Mouse (Mus musculus) forebrain, embryonic 13.5 days (tissue): ENCODE measurements around the gene Sema3g. TPM values are rescaled to one million over a fixed set of nuclear protein-coding genes. Genes with fewer than 3 reads are reported as not detected.

Experiments used
- ATAC-seq: fragments of 200-750 bp; cut with Nextera tagmentation; 2 replicates; pipeline ENCODE4 v1.8.0; 2017
- H3K27ac ChIP-seq: fragments of 300-500 bp; sonication (generic); 2 replicates; pipeline ENCODE4 v1.5.1; 2015; ENCODE audit warnings: inconsistent platforms, mild to moderate bottlenecking, moderate library complexity
- H3K27me3 ChIP-seq: fragments of 300-500 bp; sonication (generic); 2 replicates; pipeline ENCODE4 v1.6.1; 2015; ENCODE audit warnings: mild to moderate bottlenecking, inconsistent platforms
- H3K36me3 ChIP-seq: fragments of 300-500 bp; sonication (generic); 2 replicates; pipeline ENCODE4 v1.6.1; 2015; ENCODE audit warnings: mild to moderate bottlenecking, inconsistent platforms; ENCODE audit not compliant: poor library complexity, severe bottlenecking
- H3K4me1 ChIP-seq: fragments of 300-500 bp; sonication (generic); 2 replicates; pipeline ENCODE4 v1.6.1; 2015; ENCODE audit warnings: inconsistent platforms
- H3K4me2 ChIP-seq: fragments of 300-500 bp; sonication (generic); 2 replicates; pipeline ENCODE4 v1.6.1; 2015; ENCODE audit warnings: inconsistent platforms, mild to moderate bottlenecking, moderate library complexity
- H3K4me3 ChIP-seq: fragments of 300-500 bp; sonication (generic); 2 replicates; pipeline ENCODE4 v1.5.1; 2015; ENCODE audit warnings: mild to moderate bottlenecking, inconsistent platforms
- H3K9ac ChIP-seq: fragments of 300-500 bp; sonication (generic); 2 replicates; pipeline ENCODE4 v1.6.1; 2015; ENCODE audit warnings: mild to moderate bottlenecking, inconsistent platforms
- H3K9me3 ChIP-seq: fragments of 300-500 bp; sonication (generic); replicated peaks from 2 replicates; pipeline ENCODE4 v1.6.1; 2016; ENCODE audit warnings: inconsistent platforms
- WGBS: fragments of 180-500 bp; shearing (Covaris S2); methylation state at CpG from one replicate; pipeline ENCODE4 v1.1.7; 2015; 5-methylcytosine and 5-hydroxymethylcytosine counted together
- polyA plus RNA-seq: library from polyadenylated mRNA; unstranded; fragments of >200 nt; fragmentation: Nextera tagmentation; extraction: Ambion mirVana; gene quantifications from 2 replicates; pipeline ENCODE4 v1.2.1, GENCODE M21; 2015

Gene Sema3g
- polyA plus RNA-seq, 1 experiment from 2014 or later = 0.58 TPM

DNA sequence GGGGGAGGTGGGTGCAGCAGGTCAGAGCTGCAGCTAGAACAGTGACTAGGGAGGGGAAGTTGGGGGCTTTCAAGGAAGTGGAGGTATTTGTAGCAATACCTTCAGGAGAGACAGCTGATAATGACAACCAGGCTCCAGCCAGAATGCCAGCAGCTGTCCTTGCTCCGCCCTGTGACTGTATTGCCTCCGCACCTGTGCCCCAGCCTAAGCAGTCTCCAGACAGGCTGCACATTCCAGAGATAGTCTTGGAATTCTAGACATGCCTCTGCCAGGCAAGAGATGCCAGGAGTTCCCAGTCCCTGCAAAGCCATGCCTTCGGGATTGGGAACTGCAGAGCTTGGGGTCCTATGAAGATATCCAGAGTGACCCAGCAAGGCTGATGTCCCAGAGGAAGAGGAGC lies 5.2 kb upstream of the Sema3g start:
- H3K9me3 ChIP-seq = no peaks in the 10 kb centered on the region
- no peak overlapping the region for H3K4me3 ChIP-seq
- H3K27me3 ChIP-seq = peaks cover 4% of the 10 kb centered on the region; the same call in 1 of the 2 replicates
- H3K36me3 ChIP-seq = no peaks in the 10 kb centered on the region
- no peak overlapping the region for H3K27ac ChIP-seq
- H3K9ac ChIP-seq = no peak overlapping the region
- WGBS = 88% methylated on average over 3 of the region's 3 CpGs
- ATAC-seq = no peak
- H3K4me2 ChIP-seq = no peak overlapping the region
- H3K4me1 ChIP-seq = peaks cover 4% of the 10 kb centered on the region; the same call in 1 of the 2 replicates

DNA sequence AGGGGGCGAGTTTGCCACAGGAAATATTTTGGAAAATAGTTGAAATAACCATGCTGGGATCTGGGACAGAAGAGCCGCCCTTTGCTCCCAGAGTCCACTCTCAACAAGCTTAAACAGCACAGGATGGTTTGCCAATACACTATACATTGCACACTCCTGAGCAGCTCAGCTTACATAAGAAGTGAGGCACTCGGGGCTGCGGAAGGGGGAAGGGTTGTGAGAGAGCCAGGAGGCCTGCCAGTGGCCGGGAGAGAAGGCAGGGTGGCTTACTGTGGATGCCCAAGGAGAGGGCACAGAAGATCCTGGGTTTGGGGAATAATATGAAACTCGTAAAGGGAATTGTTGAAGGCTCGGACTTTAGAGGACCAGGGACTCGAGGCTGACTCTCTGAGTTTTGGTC lies 3.8 kb upstream of the Sema3g start:
- H3K9me3 ChIP-seq = no peaks in the 10 kb centered on the region
- H3K9ac ChIP-seq = no peak overlapping the region
- peaks cover 11% of the 10 kb centered on the region for H3K4me1 ChIP-seq
- no peak for ATAC-seq
- no peak overlapping the region for H3K4me3 ChIP-seq
- H3K27ac ChIP-seq = no peak overlapping the region
- H3K27me3 ChIP-seq = no peaks in the 10 kb centered on the region
- no peak overlapping the region for H3K4me2 ChIP-seq
- no peaks in the 10 kb centered on the region for H3K36me3 ChIP-seq
- WGBS = 76% methylated on average over 8 of the region's 8 CpGs

DNA sequence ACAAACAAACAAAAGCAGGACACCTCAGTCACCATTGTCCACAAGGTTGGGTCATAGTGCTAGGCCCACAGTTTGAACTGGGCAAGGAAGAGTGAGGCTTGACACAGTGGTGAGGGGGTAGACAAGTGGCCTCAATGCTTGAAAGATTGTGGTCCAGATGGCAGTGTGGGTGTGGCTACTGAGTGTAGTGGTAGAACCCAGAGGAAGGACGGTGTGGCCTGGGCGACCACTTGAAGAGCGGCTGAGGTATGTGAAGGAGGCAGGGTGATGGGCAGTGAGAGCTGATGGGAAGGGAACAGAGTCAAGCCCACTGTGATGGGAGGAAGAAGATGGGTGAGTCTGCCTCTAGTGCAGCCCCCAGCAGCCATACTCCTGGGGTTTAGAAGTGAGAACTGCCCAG lies 3.0 kb upstream of the Sema3g start:
- 77% methylated on average over 3 of the region's 3 CpGs for WGBS
- no peak overlapping the region for H3K4me2 ChIP-seq
- ATAC-seq = no peak

DNA sequence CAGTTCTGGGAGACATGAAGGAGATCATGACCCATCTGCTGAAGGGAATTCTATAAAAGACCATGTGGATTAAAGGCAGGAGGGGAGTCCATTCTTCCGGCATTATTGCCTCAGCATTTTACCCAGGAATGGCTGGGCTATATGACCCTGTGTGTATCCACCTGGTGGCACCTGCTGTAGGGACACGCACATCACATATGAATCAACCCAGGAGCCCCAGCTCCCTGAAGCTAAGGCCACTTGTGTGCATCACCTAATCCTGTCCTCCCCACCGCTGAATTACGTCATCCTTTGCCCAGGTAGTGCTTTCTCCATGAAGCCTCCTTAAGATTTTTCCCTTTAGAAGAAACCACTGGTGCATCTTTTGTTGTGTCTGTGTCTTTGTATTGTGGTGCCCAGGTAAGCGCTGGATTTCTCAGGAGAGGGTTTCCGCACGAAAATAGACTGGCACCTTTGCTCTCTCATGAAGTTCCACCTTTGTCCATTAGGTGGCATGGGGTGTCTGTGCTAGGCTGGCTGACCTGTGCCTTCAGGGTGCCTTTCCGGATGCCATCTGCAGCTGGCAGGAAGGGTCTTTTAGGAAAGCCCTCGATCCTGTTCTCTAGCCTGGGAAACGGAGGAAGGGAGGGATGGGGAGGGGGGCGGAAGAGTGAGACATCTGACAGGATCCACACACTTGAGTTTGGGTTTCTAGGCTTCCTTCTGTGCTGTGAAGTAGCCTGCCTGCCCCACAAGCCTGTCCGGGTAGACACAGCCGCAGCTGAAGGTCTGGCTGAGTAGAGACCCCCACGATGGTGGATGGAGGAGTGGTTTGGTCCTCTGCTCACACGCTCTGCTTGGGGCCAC lies 2.3 kb upstream of the Sema3g start:
- Histone ChIP-seq H3K4me1 (peaks cover 11% of the 10 kb centered on the region), H3K27ac (no peak overlapping the region), H3K36me3 (no peaks in the 10 kb centered on the region), H3K9me3 (no peaks in the 10 kb centered on the region), H3K4me2 (no peak overlapping the region), H3K4me3 (no peak overlapping the region), H3K9ac (no peak overlapping the region), H3K27me3 (no peaks in the 10 kb centered on the region)
- peak; percentile 75 for ATAC-seq
- WGBS = 33% methylated on average over 15 of the region's 15 CpGs

More for the DNA sequence above, 3.0 kb upstream of the Sema3g start:
- Histone ChIP-seq H3K27ac (no peak overlapping the region), H3K4me3 (no peak overlapping the region), H3K4me1 (peaks cover 11% of the 10 kb centered on the region), H3K27me3 (no peaks in the 10 kb centered on the region), H3K9ac (no peak overlapping the region; the same call in 1 of the 2 replicates), H3K36me3 (no peaks in the 10 kb centered on the region), H3K9me3 (no peaks in the 10 kb centered on the region)

DNA sequence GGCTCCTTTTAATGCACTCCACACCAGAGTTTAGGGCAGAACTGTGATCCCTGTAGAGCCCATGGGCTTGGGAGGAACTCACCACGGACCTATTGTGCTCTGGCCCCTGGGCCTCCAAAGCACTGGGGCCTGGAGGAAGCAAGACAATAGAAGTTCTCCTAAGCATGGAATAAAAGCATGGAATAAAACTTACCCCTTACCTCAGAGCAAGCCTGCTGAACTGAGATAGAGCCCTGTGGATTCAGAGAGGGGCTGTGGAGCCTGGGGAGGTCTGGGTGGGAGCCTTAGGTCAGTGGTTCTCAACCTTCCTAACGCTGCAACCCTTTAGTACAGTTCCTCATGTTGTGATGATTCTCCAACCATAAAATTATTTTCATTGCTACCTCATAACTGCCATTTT lies 814 bp upstream of the Sema3g start, which contains the start of gene Nisch:
Gene Nisch, minus strand, starts transcription at position 101 of the 400 bp plus-strand sequence.
- 46% methylated on average over 2 of the region's 2 CpGs for WGBS
- no peak within 1 kb of the TSS for H3K4me3 ChIP-seq
- peaks cover 11% of the 10 kb centered on the region for H3K4me1 ChIP-seq
- no peaks in the 10 kb centered on the region for H3K27me3 ChIP-seq
- H3K9ac ChIP-seq = peak within 1 kb of the TSS; percentile 14
- H3K4me2 ChIP-seq = peak within 1 kb of the TSS; percentile 14
- no peaks in the 10 kb centered on the region for H3K36me3 ChIP-seq
- no peak for ATAC-seq
- H3K27ac ChIP-seq = no peak within 1 kb of the TSS
- H3K9me3 ChIP-seq = no peaks in the 10 kb centered on the region

DNA sequence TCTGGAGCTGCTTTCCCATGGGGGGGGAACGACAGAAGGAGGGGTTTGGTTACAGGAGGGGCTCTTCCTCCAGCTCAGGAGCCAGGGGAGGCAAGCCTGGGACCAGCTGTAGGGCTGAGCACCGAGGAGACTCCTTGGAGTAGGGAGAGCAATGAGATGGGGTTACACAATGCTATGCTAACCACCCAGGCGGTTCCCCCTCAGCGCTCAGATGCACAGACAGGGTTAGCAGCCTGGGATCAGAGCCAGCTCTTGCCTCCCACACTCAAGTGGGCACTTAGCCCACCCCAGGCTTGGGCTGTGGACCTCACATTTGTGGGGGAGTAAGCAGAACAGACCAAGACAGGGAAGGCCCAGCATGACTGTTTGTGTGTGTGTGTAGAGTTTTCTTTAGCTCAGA lies 9.3 kb downstream of the Sema3g start:
- WGBS = 57% methylated on average over 4 of the region's 4 CpGs
- Histone ChIP-seq H3K4me2 (no peak overlapping the region), H3K36me3 (no peaks in the 10 kb centered on the region), H3K4me3 (no peak overlapping the region), H3K9ac (no peak overlapping the region), H3K27me3 (no peaks in the 10 kb centered on the region), H3K27ac (no peak overlapping the region), H3K9me3 (no peaks in the 10 kb centered on the region), H3K4me1 (peaks cover 5% of the 10 kb centered on the region; the same call in 1 of the 2 replicates)
- peak; percentile 62; the same call in 1 of the 2 replicates for ATAC-seq

DNA sequence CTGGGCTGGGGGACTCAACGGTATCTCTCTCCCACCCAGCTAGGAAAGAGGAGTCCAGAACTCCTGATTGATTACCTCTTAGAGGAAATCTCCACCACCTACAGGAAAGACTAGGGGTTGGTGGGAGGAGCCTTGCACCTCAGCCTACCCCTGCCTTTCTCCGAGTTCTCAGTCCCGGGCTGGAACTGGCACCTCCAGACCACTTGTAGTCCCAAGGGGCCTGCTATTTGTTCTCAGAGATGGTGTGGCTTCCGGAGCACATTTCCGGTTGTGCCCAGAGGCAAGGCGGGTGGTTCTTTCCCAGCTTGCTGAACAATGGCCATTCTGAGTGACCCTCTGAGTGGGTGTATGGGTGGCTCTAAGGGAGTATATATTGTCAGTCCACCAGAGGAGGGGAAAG lies 10.6 kb downstream of the Sema3g start:
- 72% methylated on average over 6 of the region's 6 CpGs for WGBS
- ATAC-seq = no peak
- no peak overlapping the region for H3K4me3 ChIP-seq

DNA sequence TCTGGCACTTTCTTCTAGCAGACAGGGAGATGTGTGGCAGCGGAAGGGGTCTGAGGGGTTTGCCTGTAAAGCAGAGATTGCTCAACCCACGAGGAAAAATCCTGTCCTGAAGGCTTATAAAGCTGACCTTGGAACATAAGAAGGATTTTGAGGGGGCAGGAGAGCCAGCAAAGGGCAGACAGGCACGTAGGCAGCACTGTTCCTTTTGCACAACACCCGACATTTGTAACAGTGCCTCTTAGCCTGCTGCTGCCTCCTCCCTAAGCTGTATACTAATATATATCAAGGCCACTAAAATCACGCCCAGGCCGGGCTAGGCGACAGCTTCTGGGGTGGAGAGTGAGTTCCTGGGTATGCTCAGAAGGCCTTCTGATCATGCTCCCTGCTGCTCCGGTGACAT lies 12.8 kb downstream of the Sema3g start:
- peaks cover 5% of the 10 kb centered on the region; the same call in 1 of the 2 replicates for H3K4me1 ChIP-seq
- ATAC-seq = no peak
- no peak overlapping the region for H3K9ac ChIP-seq
- H3K36me3 ChIP-seq = no peaks in the 10 kb centered on the region
- no peak overlapping the region for H3K27ac ChIP-seq
- no peaks in the 10 kb centered on the region for H3K9me3 ChIP-seq
- WGBS = 76% methylated on average over 8 of the region's 8 CpGs
- H3K4me2 ChIP-seq = no peak overlapping the region
- H3K27me3 ChIP-seq = no peaks in the 10 kb centered on the region
- H3K4me3 ChIP-seq = no peak overlapping the region

More for the DNA sequence above, 10.6 kb downstream of the Sema3g start:
- Histone ChIP-seq H3K4me2 (no peak overlapping the region), H3K9ac (no peak overlapping the region), H3K9me3 (no peaks in the 10 kb centered on the region), H3K4me1 (peaks cover 5% of the 10 kb centered on the region; the same call in 1 of the 2 replicates), H3K27ac (no peak overlapping the region), H3K36me3 (no peaks in the 10 kb centered on the region), H3K27me3 (no peaks in the 10 kb centered on the region)

DNA sequence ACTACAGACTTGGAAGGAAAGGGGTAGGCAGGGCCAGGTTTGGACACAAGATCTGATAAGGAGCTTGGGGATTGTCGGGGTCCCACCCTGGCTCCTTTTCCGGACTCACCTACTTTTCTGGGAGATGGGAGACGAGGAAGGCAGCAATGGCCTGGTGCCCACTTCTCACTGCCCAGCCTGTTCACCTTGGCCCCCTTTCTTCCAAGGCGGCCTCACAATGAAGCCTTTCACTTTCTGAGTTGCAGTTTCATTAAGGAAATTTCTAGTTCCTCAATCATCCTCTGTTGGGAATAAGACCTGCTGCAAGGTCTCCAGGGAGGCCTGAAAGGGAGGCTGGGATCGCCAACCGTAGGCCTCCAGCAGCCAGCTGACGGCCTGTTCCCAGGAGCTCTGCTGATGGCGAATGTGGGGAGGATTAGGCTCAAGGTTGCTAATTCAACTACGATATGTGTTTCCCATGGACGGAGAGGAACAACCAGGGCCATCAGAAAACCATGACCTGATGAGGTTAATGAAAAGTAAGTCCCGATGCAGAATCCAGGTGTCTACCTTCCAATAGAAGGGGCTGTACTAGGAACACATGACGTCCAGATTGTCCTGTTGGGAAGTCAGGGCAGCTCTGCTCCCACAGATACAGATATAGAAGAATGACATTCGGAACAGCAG lies 14.9 kb downstream of the Sema3g start:
- no peak overlapping the region for H3K27ac ChIP-seq
- no peak for ATAC-seq
- no peak overlapping the region for H3K9ac ChIP-seq
- no peaks in the 10 kb centered on the region for H3K36me3 ChIP-seq
- WGBS = 87% methylated on average over 13 of the region's 13 CpGs
- H3K27me3 ChIP-seq = no peaks in the 10 kb centered on the region
- no peaks in the 10 kb centered on the region for H3K4me1 ChIP-seq
- no peaks in the 10 kb centered on the region for H3K9me3 ChIP-seq
- no peak overlapping the region for H3K4me3 ChIP-seq
- no peak overlapping the region for H3K4me2 ChIP-seq

DNA sequence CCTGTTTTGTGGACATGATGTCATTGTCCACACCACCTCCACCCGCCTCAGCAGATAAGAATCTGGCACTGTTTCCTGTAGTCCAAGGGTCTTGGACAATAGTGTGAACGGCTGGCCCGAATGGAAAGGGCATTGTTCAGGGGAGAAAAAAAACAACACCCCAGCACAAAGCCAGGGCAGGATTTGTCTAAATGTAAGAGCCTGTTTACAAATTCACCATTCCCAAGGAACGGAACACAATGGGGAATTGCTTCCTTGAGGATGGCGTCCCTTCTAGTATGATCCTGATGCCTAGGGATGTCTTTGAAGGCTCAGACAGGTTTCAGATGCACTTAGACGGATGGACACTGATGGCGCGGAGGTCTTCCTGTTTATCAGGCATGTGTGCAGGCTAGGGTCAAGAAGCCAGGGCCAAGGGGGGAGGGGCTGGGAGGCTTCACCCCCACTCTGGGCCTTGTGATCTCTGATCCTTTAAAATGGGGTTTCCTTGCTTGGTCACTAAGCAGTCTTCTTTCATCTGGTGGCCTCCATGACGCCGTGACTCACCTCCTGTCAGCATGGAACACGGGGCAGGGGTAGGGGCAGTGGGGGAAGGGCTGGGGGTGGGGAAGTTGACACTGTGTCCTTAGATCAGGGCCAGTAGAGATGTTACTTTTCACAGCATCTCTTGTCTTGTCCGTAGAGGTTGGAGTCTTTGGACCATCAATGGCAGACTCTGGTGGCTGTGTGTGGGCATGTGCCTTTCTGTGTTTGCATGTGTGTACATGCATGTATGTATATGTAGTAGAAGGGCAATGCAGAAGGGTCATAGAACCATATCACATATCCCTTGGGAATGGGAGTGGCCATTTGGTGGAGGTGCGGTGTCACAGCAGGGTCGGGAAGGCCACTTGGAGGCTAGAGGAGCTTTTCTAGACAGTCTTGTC lies 15.7 kb downstream of the Sema3g start:
- peak; percentile 48 for ATAC-seq
- no peaks in the 10 kb centered on the region for H3K9me3 ChIP-seq
- H3K4me3 ChIP-seq = no peak overlapping the region
- H3K4me1 ChIP-seq = no peaks in the 10 kb centered on the region
- H3K27me3 ChIP-seq = no peaks in the 10 kb centered on the region
- H3K36me3 ChIP-seq = no peaks in the 10 kb centered on the region
- no peak overlapping the region for H3K4me2 ChIP-seq
- H3K27ac ChIP-seq = no peak overlapping the region
- WGBS = 86% methylated on average over 14 of the region's 14 CpGs
- no peak overlapping the region for H3K9ac ChIP-seq

DNA sequence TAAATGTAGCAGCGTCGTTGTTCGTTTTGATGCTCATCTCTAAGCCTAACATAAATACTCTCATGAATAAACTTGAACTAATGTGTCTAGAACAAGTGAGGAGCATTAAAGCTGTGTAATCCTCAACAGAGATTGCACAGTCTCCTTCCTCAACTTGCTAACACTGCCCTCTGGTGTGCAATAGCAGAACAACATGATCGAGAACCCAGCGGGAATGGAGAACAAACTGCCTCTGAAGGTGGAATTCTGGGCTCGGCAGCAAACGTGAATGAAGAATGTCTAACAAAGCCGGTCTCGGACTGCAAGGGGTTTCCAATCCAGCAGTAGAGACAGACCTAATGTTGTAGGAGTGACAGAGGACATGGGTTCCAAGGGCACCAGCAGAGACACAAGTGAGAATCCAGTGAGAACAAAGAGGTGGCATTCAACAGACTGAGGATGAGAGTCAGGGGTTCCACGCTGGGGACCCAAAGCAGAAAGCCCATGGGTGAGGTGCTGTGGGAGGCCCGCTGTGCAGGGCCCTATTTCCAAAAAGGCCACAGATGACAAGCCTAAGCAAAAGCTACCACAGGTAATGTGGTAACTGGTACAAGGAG lies 16.4 kb downstream of the Sema3g start:
- WGBS = 25% methylated on average over 11 of the region's 11 CpGs

More for the DNA sequence above, 16.4 kb downstream of the Sema3g start:
- ATAC-seq = peak; percentile 51
- Histone ChIP-seq H3K4me1 (no peaks in the 10 kb centered on the region), H3K9me3 (no peaks in the 10 kb centered on the region), H3K27me3 (no peaks in the 10 kb centered on the region), H3K4me3 (no peak overlapping the region), H3K36me3 (no peaks in the 10 kb centered on the region), H3K9ac (no peak overlapping the region), H3K4me2 (peak overlapping the region; percentile 13), H3K27ac (no peak overlapping the region)
